Mouse (Mus musculus): Measurements from ENCODE around the gene Ptov1. TPM values are rescaled to one million over a fixed set of nuclear protein-coding genes. Genes with fewer than 3 reads are reported as not detected.
A peak's percentile ranks its signal among the peaks of the same experiment; 100 is the strongest.

The Ptov1 gene
- polyA plus RNA-seq, 1 experiment from 2014 or later = 454 TPM

DNA sequence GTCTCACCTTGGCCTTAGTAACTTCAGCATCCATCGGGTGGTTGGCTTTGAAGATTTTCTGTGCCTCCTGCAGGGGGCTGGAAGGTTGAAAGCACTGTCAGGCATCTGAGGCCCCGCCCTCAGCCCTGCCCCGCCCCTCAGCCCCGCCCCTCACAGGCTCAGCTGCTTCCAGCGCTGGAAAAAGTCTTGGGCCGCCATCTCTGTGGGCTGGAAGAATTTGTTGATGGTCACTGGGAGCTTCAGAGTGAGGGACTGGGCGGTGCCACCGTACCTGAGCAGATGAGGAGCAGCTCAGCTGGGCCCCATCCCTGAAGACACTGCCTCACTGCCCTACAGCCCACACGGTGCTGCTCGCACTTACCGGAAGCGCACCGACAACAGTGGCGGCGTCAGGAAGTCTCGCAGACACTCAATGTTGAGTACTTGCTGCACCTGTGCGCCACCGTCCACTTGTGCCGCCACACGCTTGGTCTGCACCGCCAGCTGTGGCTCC is 31.7 kb upstream of the Ptov1 start:
- DNase-seq (ENCODE audit: low spot score) (peak; percentile 41), ATAC-seq (ENCODE audit: low FRiP score) (no peak)
- Histone ChIP-seq H3K4me2 (replicated peaks) (peak overlapping the region; percentile 39), H3K27ac (peak overlapping the region; percentile 26; the same call in 1 of the 2 replicates), H3K36me3 (replicated peaks; ENCODE audit: control insufficient read depth, insufficient read depth) (peaks cover 73% of the 10 kb centered on the region), H3K27me3 (ENCODE audit: control insufficient read depth, insufficient read depth, low read length) (no peaks in the 10 kb centered on the region), H3K4me3 (replicated peaks; ENCODE audit: low read length) (no peak overlapping the region; the same call in 1 of the 2 replicates), H3K4me1 (replicated peaks; ENCODE audit: control insufficient read depth, insufficient read depth, low read length) (peaks cover 18% of the 10 kb centered on the region), H3K9me3 (ENCODE audit: control insufficient read depth, low read length) (no peaks in the 10 kb centered on the region), H3K9ac (0 out of 2 replicates have a peak overlapping the region, but pooled peaks have one; percentile 16)
- 17% methylated on average over 21 of the region's 21 CpGs for WGBS

DNA sequence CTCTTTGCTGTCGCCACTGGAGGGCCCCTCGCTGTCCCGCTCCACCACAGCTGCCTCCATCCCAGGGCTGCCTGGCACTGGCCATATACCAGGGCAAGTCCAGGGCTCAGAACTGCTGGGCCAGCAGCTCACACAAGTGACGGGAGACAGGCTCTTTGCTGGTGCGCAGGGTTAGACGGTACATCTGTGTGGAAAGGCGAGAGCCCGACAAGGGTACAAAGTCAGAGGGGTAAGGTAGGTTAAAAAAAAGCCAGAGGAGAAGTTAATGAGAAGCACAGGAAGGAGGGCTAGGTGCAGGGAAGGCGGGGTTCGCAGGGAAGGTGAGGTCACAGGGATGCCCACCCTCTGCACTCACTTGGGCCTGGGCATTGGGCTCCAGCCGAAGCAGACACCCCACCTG is 31.0 kb upstream of the Ptov1 start:
- H3K4me1 ChIP-seq (replicated peaks; ENCODE audit: control insufficient read depth, insufficient read depth, low read length) = peaks cover 19% of the 10 kb centered on the region
- no peak overlapping the region for H3K9ac ChIP-seq
- H3K27me3 ChIP-seq (ENCODE audit: control insufficient read depth, insufficient read depth, low read length) = no peaks in the 10 kb centered on the region
- DNase-seq (ENCODE audit: low spot score) (no peak), ATAC-seq (ENCODE audit: low FRiP score) (no peak)
- H3K4me3 ChIP-seq (replicated peaks; ENCODE audit: low read length) = no peak overlapping the region
- 84% methylated on average over 11 of the region's 11 CpGs for WGBS
- no peak overlapping the region for H3K4me2 ChIP-seq (replicated peaks)
- no peaks in the 10 kb centered on the region for H3K9me3 ChIP-seq (ENCODE audit: control insufficient read depth, low read length)
- peaks cover 66% of the 10 kb centered on the region for H3K36me3 ChIP-seq (replicated peaks; ENCODE audit: control insufficient read depth, insufficient read depth)
- no peak overlapping the region for H3K27ac ChIP-seq

DNA sequence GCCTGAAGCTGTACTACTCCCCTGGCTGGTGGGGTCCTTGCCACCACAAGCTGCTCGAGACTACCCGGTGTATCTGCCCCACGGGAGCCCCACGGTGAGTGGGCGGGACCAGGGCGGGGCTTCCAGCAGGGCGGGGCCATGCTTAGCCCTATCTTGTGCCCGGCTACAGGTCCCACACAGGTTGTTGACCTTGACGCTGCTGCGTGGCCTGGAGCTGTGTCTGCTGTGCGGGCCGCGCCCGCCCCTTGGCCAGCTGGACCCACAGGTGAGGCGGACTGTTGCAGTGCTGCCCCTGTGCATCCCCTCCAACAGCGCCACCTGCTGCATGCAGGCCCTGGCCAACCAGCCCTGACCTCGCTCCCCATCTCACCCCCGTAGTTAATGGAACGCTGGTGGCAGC is 29.0 kb upstream of the Ptov1 start:
- Histone ChIP-seq H3K36me3 (replicated peaks; ENCODE audit: control insufficient read depth, insufficient read depth) (peaks cover 46% of the 10 kb centered on the region), H3K4me1 (replicated peaks; ENCODE audit: control insufficient read depth, insufficient read depth, low read length) (peaks cover 36% of the 10 kb centered on the region), H3K9ac (no peak overlapping the region), H3K4me3 (replicated peaks; ENCODE audit: low read length) (no peak overlapping the region), H3K9me3 (ENCODE audit: control insufficient read depth, low read length) (no peaks in the 10 kb centered on the region), H3K4me2 (replicated peaks) (no peak overlapping the region), H3K27me3 (ENCODE audit: control insufficient read depth, insufficient read depth, low read length) (no peaks in the 10 kb centered on the region), H3K27ac (no peak overlapping the region)
- DNase-seq (ENCODE audit: low spot score) = no peak
- WGBS = 34% methylated on average over 18 of the region's 19 CpGs
- ATAC-seq (ENCODE audit: low FRiP score) = no peak

DNA sequence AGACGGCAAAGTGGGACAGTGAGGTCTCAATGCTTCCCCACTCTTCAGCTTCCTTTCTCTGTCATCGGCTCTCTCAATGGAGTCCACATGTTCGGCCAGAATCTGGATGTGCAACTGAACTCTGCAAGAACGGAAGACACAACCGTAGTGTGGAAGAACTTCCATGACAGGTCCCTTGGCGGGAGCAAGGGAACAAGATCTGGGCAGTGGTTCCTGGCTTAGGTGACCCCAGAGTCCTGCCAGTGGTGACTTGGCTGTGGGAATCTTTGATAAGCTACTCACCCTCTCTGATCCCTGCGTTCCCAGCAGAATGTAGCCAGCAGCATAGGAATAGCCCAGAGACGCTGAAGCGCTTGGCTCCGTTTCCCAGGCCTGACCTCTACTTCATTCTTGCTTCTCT is 26.9 kb upstream of the Ptov1 start:
- no peaks in the 10 kb centered on the region for H3K9me3 ChIP-seq (ENCODE audit: control insufficient read depth, low read length)
- peak overlapping the region; percentile 51 for H3K4me3 ChIP-seq (replicated peaks; ENCODE audit: low read length)
- peak overlapping the region; percentile 61 for H3K4me2 ChIP-seq (replicated peaks)
- DNase-seq (ENCODE audit: low spot score) (no peak), ATAC-seq (ENCODE audit: low FRiP score) (no peak)
- 31% methylated on average over 10 of the region's 10 CpGs for WGBS
- H3K9ac ChIP-seq = peak overlapping the region; percentile 64
- peaks cover 25% of the 10 kb centered on the region for H3K36me3 ChIP-seq (replicated peaks; ENCODE audit: control insufficient read depth, insufficient read depth)
- H3K4me1 ChIP-seq (replicated peaks; ENCODE audit: control insufficient read depth, insufficient read depth, low read length) = peaks cover 44% of the 10 kb centered on the region
- H3K27ac ChIP-seq = peak overlapping the region; percentile 91
- H3K27me3 ChIP-seq (ENCODE audit: control insufficient read depth, insufficient read depth, low read length) = no peaks in the 10 kb centered on the region

DNA sequence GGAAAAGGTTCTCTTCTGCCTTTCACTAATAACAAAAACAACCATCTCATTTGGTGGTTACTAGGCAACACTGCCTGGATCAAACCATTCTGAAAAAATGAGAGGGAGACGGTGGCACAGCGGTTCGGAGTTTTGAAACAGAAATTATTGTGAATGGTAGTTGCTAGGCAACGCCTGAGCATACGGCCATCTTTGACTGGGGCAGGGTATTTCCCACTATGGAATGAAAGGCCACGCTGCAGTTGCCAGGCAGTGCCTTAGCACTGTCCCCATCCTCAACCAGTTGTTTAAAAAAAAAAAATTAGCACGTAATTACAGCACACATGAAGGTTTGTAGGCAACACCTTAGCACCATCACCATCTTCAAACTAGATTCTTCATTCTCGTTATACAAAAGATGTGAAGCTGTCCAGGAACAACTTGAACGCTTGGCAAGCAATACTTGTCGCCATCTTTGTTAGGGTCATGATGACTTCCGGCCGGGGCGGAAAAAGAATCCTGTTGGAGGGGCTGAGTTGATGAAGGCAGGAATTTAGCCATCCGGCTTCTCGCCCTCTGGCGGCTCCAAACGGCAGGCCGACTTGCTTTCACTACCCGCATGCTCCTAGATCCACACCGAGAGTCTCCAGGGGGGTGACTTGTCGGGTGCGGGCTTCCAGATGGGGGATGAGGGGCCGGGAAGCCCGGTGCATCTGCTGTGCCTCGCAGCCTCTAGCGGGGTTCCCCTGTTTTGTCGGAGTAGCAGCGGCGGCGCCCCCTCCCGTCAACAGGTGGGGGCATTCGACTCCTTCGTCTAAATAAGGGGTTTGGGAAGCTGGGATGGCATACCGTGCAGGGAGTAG is 26.2 kb upstream of the Ptov1 start, which contains the start of gene Fuz:
Gene Fuz (plus strand): TSS at position 487 of the 842 bp plus-strand sequence.
- H3K27ac ChIP-seq = peak within 1 kb of the TSS; percentile 91
- no peaks in the 10 kb centered on the region for H3K9me3 ChIP-seq (ENCODE audit: control insufficient read depth, low read length)
- under 1% methylated on average over 34 of the region's 34 CpGs for WGBS
- DNase-seq (ENCODE audit: low spot score) (peak; percentile 94), ATAC-seq (ENCODE audit: low FRiP score) (peak; percentile 78)
- no peaks in the 10 kb centered on the region for H3K27me3 ChIP-seq (ENCODE audit: control insufficient read depth, insufficient read depth, low read length)
- peak within 1 kb of the TSS; percentile 64 for H3K9ac ChIP-seq
- peak within 1 kb of the TSS; percentile 51 for H3K4me3 ChIP-seq (replicated peaks; ENCODE audit: low read length)
- peaks cover 46% of the 10 kb centered on the region for H3K4me1 ChIP-seq (replicated peaks; ENCODE audit: control insufficient read depth, insufficient read depth, low read length)
- peaks cover 21% of the 10 kb centered on the region for H3K36me3 ChIP-seq (replicated peaks; ENCODE audit: control insufficient read depth, insufficient read depth)
- H3K4me2 ChIP-seq (replicated peaks) = peak within 1 kb of the TSS; percentile 61

DNA sequence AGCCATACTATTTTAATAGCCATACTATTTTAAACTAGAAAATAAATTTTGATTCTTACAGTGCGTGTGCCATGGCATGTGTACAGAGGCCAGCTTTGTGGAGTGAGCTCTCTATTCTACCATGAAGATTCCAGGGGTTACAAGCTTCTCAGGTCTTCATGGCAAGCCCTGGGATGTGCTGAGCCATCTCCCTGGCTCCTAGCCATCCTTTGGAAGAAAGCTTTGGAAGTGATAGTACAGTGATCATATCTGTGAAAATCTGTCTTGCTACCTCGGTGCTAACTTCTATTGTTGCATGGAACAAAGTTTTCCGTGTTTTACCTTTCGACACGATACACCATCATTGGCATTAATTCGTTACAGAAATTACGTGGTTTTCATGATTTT is 25.6 kb upstream of the Ptov1 start:
- peak overlapping the region; percentile 38 for H3K9ac ChIP-seq
- DNase-seq (ENCODE audit: low spot score) (no peak), ATAC-seq (ENCODE audit: low FRiP score) (no peak)
- H3K4me3 ChIP-seq (replicated peaks; ENCODE audit: low read length) = peak overlapping the region; percentile 51
- peaks cover 52% of the 10 kb centered on the region for H3K4me1 ChIP-seq (replicated peaks; ENCODE audit: control insufficient read depth, insufficient read depth, low read length)
- peak overlapping the region; percentile 91 for H3K27ac ChIP-seq
- H3K27me3 ChIP-seq (ENCODE audit: control insufficient read depth, insufficient read depth, low read length) = no peaks in the 10 kb centered on the region
- no peaks in the 10 kb centered on the region for H3K9me3 ChIP-seq (ENCODE audit: control insufficient read depth, low read length)
- WGBS = 17% methylated on average over 7 of the region's 7 CpGs
- H3K36me3 ChIP-seq (replicated peaks; ENCODE audit: control insufficient read depth, insufficient read depth) = peaks cover 20% of the 10 kb centered on the region
- H3K4me2 ChIP-seq (replicated peaks) = peak overlapping the region; percentile 61

DNA sequence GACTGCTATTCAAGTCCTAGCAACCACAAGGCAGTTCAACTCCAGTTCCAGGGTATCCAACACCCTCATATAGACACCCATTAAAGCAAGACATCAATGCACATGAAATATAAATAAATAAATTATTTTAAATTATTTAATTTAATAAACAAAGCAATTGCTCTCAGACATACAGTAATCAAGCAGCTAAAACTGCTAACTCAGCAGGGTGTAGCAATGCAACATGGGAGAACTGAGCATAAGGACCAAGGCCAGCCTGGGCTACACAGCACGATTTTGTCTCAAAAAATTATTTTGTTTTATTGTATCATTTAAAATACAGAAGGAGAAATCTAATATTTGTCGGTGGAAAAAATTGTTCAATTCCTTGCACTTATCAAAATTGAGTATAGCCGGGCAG is 24.6 kb upstream of the Ptov1 start:
- no peaks in the 10 kb centered on the region for H3K9me3 ChIP-seq (ENCODE audit: control insufficient read depth, low read length)
- 89% methylated on average over 3 of the region's 3 CpGs for WGBS
- ATAC-seq (ENCODE audit: low FRiP score) (no peak), DNase-seq (ENCODE audit: low spot score) (no peak)
- H3K9ac ChIP-seq = no peak overlapping the region
- peaks cover 16% of the 10 kb centered on the region for H3K36me3 ChIP-seq (replicated peaks; ENCODE audit: control insufficient read depth, insufficient read depth)
- no peaks in the 10 kb centered on the region for H3K27me3 ChIP-seq (ENCODE audit: control insufficient read depth, insufficient read depth, low read length)
- H3K4me3 ChIP-seq (replicated peaks; ENCODE audit: low read length) = no peak overlapping the region
- H3K4me2 ChIP-seq (replicated peaks) = no peak overlapping the region
- H3K4me1 ChIP-seq (replicated peaks; ENCODE audit: control insufficient read depth, insufficient read depth, low read length) = peaks cover 53% of the 10 kb centered on the region
- H3K27ac ChIP-seq = peak overlapping the region; percentile 96

DNA sequence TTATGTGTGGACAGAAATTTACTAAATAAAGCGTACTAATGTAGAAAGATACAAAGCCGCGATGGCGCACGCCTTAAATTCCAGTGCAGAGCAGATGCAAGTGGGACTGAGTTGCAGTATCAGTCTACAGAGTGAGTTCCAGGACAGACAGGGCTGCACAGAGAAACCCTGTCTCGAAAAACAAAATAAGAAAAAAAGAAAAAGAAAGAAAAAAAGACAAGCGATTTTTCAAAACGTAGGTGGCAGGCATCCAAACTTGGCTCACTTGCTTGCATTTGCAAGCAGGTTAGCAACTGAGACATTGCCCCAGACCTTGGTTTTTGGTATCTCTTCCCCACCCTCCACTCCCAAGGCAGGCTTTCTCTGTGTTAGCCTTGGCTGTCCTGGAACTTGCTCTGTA is 23.6 kb upstream of the Ptov1 start:
- ATAC-seq (ENCODE audit: low FRiP score) (no peak), DNase-seq (ENCODE audit: low spot score) (peak; percentile 42)
- peaks cover 24% of the 10 kb centered on the region for H3K36me3 ChIP-seq (replicated peaks; ENCODE audit: control insufficient read depth, insufficient read depth)
- peak overlapping the region; percentile 28; the same call in 1 of the 2 replicates for H3K9ac ChIP-seq
- H3K9me3 ChIP-seq (ENCODE audit: control insufficient read depth, low read length) = no peaks in the 10 kb centered on the region
- H3K27ac ChIP-seq = peak overlapping the region; percentile 96
- H3K4me1 ChIP-seq (replicated peaks; ENCODE audit: control insufficient read depth, insufficient read depth, low read length) = peaks cover 53% of the 10 kb centered on the region
- WGBS = 5% methylated on average over 8 of the region's 8 CpGs
- H3K4me3 ChIP-seq (replicated peaks; ENCODE audit: low read length) = peak overlapping the region; percentile 90
- peak overlapping the region; percentile 91 for H3K4me2 ChIP-seq (replicated peaks)
- no peaks in the 10 kb centered on the region for H3K27me3 ChIP-seq (ENCODE audit: control insufficient read depth, insufficient read depth, low read length)

DNA sequence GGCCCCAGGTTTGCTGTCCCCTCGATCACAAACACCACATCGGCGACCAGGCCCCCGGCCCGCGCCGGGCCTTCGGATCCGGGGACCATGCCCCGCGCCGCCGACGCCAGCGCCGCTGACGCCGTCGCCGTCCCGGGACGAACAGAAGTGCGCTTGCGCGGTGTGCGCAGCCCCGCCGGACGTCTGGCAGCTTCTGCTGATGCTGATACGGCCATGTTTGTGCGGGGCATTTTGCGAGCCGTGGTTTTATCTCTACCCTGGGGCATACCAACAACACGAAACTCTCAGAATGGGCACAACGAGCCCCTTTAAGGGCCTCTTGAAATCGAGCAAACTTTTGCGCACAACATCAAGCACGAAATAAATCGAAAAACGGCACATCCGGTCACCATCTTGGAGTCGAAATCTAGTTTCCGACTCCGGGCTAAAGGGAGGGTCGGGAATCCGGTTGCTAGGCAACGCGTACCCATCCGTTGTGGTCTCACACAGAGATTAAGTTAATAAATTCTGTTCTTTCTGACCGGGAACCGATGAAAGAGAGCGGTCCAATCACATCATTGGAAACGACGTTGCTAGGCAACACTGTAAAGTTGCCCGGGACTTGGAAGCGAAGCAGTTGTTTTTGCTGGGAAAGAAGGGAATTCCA is 22.8 kb upstream of the Ptov1 start, which contains the start of gene Med25:
Gene Med25 (minus strand): TSS at position 437 of the 646 bp plus-strand sequence.
- peaks cover 53% of the 10 kb centered on the region for H3K4me1 ChIP-seq (replicated peaks; ENCODE audit: control insufficient read depth, insufficient read depth, low read length)
- under 1% methylated on average over 56 of the region's 56 CpGs for WGBS
- H3K27ac ChIP-seq = peak within 1 kb of the TSS; percentile 96
- H3K27me3 ChIP-seq (ENCODE audit: control insufficient read depth, insufficient read depth, low read length) = no peaks in the 10 kb centered on the region
- peak within 1 kb of the TSS; percentile 91 for H3K4me2 ChIP-seq (replicated peaks)
- H3K4me3 ChIP-seq (replicated peaks; ENCODE audit: low read length) = peak within 1 kb of the TSS; percentile 90
- ATAC-seq (ENCODE audit: low FRiP score) (peak; percentile 77), DNase-seq (ENCODE audit: low spot score) (peak; percentile 96)
- peaks cover 25% of the 10 kb centered on the region for H3K36me3 ChIP-seq (replicated peaks; ENCODE audit: control insufficient read depth, insufficient read depth)
- no peaks in the 10 kb centered on the region for H3K9me3 ChIP-seq (ENCODE audit: control insufficient read depth, low read length)
- peak within 1 kb of the TSS; percentile 92 for H3K9ac ChIP-seq
